Mouse (Mus musculus) neural tube, embryonic 10.5 days (tissue): ENCODE measurements around the gene G6pc.
"Not testable (repeated sequence)": the region's sequence is repeated elsewhere in the genome, so short reads cannot be mapped to it uniquely, and the experiment has no call there.

ENCODE experiments used
- DNase-seq: peaks from one replicate; pipeline ENCODE4 v3.0.0-alpha.2; 2017; ENCODE audit warnings: low spot score; ENCODE audit errors: extremely low spot score

G6pc gene

GRCm38 (mm10) chr11:101355916-101356315 is 11.4 kb upstream of the G6pc start:
- DNase-seq: no peak

GRCm38 (mm10) chr11:101357505-101358182 is 9.7 kb upstream of the G6pc start:
- DNase-seq: no peak

GRCm38 (mm10) chr11:101359776-101360175 is 7.6 kb upstream of the G6pc start:
- DNase-seq: no peak

GRCm38 (mm10) chr11:101360651-101361113 is 6.7 kb upstream of the G6pc start:
- no peak for DNase-seq

DNA sequence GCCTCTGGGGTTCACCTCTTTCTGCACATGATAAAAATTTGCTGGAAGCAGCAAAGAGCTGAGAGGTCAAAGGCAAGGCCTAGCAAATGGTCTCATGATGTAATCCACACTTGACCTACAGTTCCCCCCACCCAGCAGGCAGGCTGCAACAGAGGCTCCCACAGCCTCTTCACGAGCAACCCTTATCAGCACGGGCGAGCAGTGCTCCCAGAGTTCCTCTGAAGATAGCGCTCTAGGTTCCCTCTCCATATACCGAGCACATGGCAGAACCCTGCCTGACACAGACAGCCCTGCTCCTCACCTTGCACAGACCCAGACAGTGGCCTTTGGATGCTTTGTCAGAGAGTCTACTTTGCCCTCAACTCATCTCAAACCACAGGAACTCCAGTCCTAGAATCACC is 2.8 kb upstream of the G6pc start:
- DNase-seq: no peak

GRCm38 (mm10) chr11:101370141-101370540 is 2.8 kb downstream of the G6pc start:
- DNase-seq: no peak

DNA sequence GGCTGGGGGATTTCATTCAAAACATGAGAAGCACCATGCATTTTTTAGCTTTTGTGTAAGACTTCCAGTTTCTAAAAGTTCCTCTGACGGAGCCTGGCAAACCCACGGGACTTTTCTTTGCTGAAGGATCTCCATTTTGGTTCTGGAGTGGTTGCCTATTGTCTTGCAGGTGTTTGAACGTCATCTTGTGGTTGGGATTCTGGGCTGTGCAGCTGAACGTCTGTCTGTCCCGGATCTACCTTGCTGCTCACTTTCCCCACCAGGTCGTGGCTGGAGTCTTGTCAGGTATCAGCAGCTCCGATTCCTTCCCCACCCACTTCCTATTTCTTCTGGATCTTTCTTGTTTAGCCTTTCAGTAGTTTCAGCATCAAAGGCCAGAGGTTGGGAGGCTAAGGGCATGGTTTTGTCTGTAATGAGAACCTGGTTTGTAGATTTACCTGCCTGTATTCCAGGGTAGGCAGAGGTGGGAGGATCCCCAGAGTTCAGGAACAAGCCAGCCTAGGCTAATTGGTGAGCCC is 7.1 kb downstream of the G6pc start:
- DNase-seq: no peak

GRCm38 (mm10) chr11:101378196-101378595 is 10.8 kb downstream of the G6pc start:
- DNase-seq: not testable (repeated sequence)

DNA sequence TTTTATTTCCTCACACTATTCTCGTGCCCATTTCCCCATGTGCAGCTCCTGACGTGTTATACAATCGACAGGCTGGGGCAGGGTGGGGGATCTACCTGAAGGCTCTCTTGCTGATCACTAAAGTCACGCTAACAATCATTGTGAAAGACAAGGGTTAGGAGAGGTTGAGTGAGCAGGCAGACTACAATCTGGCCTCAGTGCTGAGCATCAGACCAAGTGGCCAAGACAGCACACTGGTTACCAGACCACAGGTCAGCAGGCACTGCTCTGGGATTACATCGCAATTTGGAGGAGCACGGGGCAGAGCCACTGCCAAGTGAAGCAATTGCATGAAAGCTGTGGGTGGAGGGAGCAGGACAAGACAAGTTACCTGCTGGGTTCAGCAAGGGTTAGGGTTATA is 11.6 kb downstream of the G6pc start:
- DNase-seq: no peak

- DNase-seq: no peak
Observed at GRCm38 (mm10) chr11:101381817-101382216, 14.5 kb downstream of the G6pc start.

DNA sequence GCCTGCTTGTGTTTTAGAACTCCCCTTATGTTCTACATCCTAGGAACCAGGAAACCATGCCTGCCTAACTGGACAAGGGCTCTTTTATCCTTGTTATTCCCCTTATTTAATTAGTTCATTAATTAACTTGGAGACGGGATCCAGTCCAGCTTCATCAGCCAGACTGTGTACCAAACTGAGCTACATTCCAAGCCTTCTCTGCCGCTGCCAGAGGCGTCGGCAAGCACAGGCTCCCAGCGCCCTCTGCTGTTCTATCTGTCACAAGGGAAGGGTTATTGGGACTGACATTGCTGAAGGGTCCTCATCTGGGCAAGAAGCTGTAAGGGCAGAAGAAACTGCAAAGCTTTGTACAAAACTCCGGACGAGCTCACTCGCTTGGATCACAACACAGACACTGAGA is 27.7 kb downstream of the G6pc start:
- peak; percentile 71 for DNase-seq

DNA sequence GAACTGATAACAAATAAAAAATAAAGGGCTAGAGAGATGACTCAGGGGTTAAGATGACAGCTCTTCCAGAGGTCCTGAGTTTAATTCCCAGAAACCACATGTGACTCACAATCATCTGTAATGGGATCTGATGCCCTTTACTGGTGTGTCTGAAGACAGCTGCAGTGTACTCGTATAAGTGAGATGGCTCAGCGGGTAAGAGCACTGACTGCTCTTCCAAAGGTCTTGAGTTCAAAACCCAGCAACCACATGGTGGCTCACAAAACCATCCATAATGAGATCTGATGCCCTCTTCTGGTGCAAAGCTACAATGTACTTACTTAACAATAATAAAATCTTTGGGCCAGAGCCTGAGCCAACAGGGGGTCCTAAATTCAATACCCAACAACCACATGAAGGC is 47.9 kb downstream of the G6pc start:
- no peak for DNase-seq

DNA sequence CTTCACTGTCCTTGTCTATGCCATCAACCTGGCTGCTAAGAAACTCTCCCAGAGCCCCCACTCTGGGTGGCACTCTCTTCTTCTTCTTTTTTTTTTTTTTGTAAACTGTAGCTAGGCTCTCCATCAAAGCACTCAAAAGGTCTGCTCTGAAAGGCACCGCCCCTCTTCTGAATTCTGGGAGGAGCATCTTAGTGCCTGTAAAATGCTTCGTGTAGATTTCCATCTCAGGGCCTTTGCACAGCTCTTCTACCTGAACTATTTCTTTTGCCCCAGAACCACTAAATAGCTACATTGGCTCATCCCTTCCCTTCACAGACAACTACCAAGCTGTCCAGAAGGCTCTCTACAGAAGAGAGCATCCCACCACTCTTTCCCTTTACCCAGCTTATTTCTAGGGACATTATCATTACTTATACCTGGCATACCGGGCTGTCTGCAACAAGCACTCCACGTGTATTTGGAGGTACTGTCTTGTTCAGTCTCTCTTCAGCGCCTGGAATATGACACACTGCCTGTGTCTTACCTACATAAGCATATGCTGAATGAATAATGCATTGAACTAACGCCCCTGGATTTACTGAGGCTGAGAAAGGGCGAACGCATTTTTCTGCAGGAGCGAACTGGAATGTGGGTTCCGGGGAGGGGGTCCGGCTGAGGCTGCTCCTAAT is 49.2 kb downstream of the G6pc start:
- DNase-seq: peak; percentile 18

DNA sequence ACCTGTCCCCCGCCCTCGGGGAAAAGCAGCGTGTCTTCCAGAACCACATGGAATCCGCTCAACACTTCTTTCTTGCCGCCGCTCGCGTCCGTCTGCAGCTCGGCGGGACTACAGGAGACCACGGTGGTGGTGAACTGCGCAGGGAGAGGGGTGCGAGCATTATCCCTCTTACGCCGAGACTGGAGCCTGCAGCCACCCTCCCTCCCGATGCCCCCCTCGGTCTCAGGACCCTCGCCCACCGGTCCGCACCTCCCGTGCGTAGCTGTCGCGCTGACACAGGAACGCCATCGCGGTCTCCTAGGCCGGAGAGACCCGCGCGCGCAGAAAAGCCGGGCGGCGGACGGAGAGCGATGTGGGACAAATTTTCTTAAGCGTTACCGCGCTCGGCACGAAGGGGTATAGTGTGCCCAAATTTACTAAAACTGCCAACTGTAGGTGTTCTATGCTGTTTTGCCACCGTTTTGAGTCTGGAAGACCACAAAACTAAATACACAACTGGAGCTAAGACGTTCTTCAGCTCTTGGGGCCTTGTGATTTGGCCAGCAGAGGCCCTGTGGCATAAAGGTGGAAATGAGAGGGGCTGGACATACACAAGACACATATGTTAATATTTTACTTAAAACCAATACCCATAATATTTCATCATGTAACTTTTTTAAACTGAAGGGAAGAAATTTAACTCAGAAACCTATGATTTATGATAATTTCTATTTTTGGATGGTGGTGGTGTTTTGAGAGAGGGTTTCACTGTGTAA is 49.9 kb downstream of the G6pc start, which contains the start of gene Aarsd1:
Gene Aarsd1, minus strand, starts transcription at position 515 of the 755 bp plus-strand sequence.
- DNase-seq: peak; percentile 91

DNA sequence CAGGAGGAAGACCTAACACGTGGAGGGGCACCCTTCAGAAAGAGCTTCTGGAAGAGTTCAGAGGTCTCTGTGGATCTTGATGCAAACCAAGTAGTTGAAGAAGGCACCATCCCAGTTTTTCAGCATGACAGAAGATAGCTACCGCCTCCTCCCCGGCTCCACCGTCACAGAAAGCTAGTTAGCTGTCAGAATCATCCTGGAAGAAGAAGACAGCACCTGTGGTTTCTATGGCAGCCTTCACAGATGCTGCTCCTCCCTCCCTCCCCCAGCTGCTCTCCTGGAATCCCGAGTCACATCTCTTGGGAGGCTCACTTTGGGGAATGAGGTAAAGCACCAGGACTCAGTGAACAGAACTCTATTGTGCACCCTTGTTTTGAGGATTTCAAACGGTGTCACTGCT is 51.6 kb downstream of the G6pc start:
- DNase-seq: no peak

GRCm38 (mm10) chr11:101419610-101420009 is 52.2 kb downstream of the G6pc start:
- DNase-seq: no peak

GRCm38 (mm10) chr11:101420148-101420547 is 52.8 kb downstream of the G6pc start:
- no peak for DNase-seq

DNA sequence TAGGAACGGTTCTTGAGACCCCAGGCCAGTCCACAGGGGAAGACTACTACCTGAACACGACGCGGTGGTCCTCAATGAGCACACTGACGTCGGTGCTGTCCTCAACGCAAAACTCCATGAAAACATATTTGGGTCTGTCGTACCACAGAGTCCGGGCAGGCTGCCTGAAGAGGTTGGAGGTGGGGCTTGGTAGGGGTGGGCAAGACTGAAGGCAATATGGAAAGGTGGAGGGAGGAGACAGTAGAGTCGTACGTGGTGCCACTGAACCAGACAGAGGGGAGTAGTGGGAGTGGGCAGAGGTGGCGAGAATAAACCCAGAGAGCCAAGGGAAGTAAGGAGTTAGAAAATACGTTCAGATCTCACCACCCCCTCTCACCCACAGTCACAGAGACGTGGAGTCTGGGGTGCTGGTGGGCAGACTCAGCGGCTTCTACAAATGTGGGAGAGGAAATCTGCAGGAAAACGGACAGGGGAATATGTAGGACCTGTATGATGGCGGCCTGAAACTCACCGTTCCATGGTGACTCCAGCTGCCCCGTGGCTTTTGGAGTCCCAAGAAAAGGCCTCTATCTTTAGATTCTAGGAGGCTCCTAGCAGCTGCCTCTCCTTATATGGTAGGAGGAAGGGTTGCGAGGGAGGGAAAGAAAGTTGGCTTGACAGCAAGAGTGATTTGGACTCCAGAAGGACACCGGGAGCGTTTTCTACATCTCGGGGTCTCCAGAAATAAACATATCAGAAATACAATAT is 56.9 kb downstream of the G6pc start, which contains the start of gene Gm27029:
Gene Gm27029, minus strand, starts transcription at position 692 of the 747 bp plus-strand sequence.
- DNase-seq: peak; percentile 54

DNA sequence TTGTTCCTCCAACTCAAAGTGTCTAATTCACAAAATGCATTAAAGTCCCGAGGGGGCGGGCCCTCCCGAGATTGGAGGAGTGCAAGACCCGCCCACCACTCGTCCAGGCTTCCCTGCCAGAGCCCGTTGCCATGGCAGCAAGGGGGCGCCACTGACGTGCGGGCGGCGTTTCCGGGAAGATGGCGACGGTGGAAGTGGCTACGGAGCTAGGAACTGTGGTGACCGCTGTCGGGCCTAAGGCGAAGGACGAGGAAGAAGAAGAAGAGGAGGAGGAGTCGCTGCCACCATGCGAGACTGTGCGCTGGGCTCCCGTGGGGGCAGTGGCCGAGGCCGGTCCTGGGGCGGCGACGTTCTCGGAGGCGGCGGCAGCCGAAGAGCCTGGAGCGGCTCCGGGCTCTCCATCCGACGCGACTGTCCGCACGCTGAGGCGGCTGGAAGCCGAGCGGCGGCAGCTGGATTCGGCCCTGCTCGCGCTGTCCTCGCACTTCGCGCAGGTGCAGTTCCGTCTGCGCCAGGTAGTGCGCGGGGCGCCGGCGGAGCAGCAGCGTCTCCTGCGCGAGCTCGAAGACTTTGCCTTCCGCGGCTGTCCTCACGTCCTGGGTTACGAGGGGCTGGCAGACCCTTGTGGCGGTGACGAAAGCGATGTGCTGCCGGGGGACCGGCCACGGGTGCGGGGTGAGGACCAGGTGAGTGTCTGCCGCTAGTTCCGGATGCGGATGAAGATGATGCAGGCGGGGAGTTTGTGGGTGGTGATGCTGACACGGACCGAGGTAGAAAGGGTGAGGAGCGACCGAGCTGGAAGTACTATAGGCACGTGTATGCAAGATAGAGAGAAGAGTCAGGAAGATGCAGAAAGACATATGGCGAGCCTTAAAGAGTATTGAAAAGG is 57.8 kb downstream of the G6pc start, which contains the start of the genes Rundc1 and Ptges3l:
Gene Rundc1, plus strand, starts transcription at position 161 of the 889 bp plus-strand sequence.
Gene Ptges3l, minus strand, starts transcription at position 409 of the 889 bp plus-strand sequence.
- peak; percentile 99 for DNase-seq

DNA sequence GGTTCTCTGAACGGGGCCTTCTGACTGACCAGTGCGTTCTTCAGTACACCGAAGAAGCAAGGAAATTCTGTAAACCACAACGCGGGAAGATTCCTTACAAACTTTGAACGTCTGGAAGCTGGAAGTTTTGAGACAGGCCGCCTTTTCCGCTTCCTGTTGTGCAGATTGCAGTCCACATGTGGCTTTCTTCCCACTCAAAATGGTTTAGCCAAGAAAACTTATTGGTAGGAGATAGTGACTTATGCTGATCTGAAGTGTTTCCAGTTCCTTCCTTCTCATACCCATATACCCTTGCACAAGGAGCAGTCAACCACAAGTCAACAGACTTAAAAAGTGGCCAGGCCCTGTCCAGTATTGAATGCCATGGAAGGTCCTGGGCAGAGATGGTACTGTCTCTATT is 58.8 kb downstream of the G6pc start:
- no peak for DNase-seq
